Mouse (Mus musculus) hindbrain, embryonic 12.5 days (tissue): ENCODE results near the gene Padi6. TPM values are rescaled to one million over a fixed set of nuclear protein-coding genes. Genes with fewer than 3 reads are reported as not detected.

Source experiments
- ATAC-seq: fragments of 200-750 bp; cut with Nextera tagmentation; 2 replicates; pipeline ENCODE4 v1.8.0; 2017; ENCODE audit warnings: moderate TSS enrichment; ENCODE audit not compliant: low FRiP score
- H3K27ac ChIP-seq: fragments of 300-500 bp; sonication (generic); 2 replicates; pipeline ENCODE4 v1.5.1; 2016; ENCODE audit warnings: mild to moderate bottlenecking
- H3K27me3 ChIP-seq: fragments of 300-500 bp; sonication (generic); 2 replicates; pipeline ENCODE4 v1.6.1; 2016; ENCODE audit warnings: mild to moderate bottlenecking
- H3K36me3 ChIP-seq: fragments of 300-500 bp; sonication (generic); 2 replicates; pipeline ENCODE4 v1.6.1; 2016; ENCODE audit warnings: mild to moderate bottlenecking
- H3K4me1 ChIP-seq: fragments of 300-500 bp; sonication (generic); 2 replicates; pipeline ENCODE4 v1.6.1; 2016
- H3K4me2 ChIP-seq: fragments of 300-500 bp; sonication (generic); replicated peaks from 2 replicates; pipeline ENCODE4 v1.6.1; 2016; ENCODE audit warnings: mild to moderate bottlenecking
- H3K4me3 ChIP-seq: fragments of 300-500 bp; sonication (generic); 2 replicates; pipeline ENCODE4 v1.5.1; 2016; ENCODE audit warnings: mild to moderate bottlenecking
- H3K9ac ChIP-seq: fragments of 300-500 bp; sonication (generic); 2 replicates; pipeline ENCODE4 v1.6.1; 2016; ENCODE audit warnings: mild to moderate bottlenecking, moderate library complexity
- H3K9me3 ChIP-seq: fragments of 300-500 bp; sonication (generic); replicated peaks from 2 replicates; pipeline ENCODE4 v1.6.1; 2016; ENCODE audit warnings: mild to moderate bottlenecking
- WGBS: fragments of 180-500 bp; shearing (Covaris S2); methylation state at CpG from one replicate; pipeline ENCODE4 v1.1.7; 2016; 5-methylcytosine and 5-hydroxymethylcytosine counted together
- polyA plus RNA-seq: library from polyadenylated mRNA; unstranded; fragments of >200 nt; fragmentation: Nextera tagmentation; extraction: Ambion mirVana; gene quantifications from 2 replicates; pipeline ENCODE4 v1.2.1, GENCODE M21; 2016

Padi6 gene
- polyA plus RNA-seq, 1 experiment from 2014 or later = 0.09 TPM

GRCm38 (mm10) chr4:140718436-140718835 lies 24.0 kb downstream of the Padi6 start:
- H3K27me3 ChIP-seq = no peaks in the 10 kb centered on the region
- peaks cover 12% of the 10 kb centered on the region for H3K4me1 ChIP-seq
- no peak overlapping the region for H3K9ac ChIP-seq
- H3K4me2 ChIP-seq = no peak overlapping the region
- no peak for ATAC-seq
- H3K4me3 ChIP-seq = no peak overlapping the region
- peaks cover 94% of the 10 kb centered on the region for H3K36me3 ChIP-seq
- no peaks in the 10 kb centered on the region for H3K9me3 ChIP-seq
- no peak overlapping the region for H3K27ac ChIP-seq
- 97% methylated on average over 9 of the region's 9 CpGs for WGBS

- Histone ChIP-seq H3K9me3 (no peaks in the 10 kb centered on the region), H3K27ac (no peak overlapping the region), H3K36me3 (peaks cover 95% of the 10 kb centered on the region), H3K4me1 (peaks cover 26% of the 10 kb centered on the region), H3K27me3 (no peaks in the 10 kb centered on the region), H3K4me2 (no peak overlapping the region), H3K4me3 (no peak overlapping the region), H3K9ac (no peak overlapping the region)
- 92% methylated on average over 11 of the region's 11 CpGs for WGBS
- no peak for ATAC-seq
These were observed 25.4 kb downstream of the Padi6 start for GRCm38 (mm10) chr4:140716994-140717393.

- H3K4me1 ChIP-seq = peaks cover 28% of the 10 kb centered on the region
- no peak; the same call in 1 of the 2 replicates for ATAC-seq
- 85% methylated on average over 5 of the region's 5 CpGs for WGBS
- no peaks in the 10 kb centered on the region for H3K27me3 ChIP-seq
- peaks cover 93% of the 10 kb centered on the region for H3K36me3 ChIP-seq
- no peaks in the 10 kb centered on the region for H3K9me3 ChIP-seq
- H3K4me3 ChIP-seq = no peak overlapping the region
- H3K9ac ChIP-seq = no peak overlapping the region
- no peak overlapping the region for H3K4me2 ChIP-seq
- peak overlapping the region; percentile 62 for H3K27ac ChIP-seq
These were observed 27.9 kb downstream of the Padi6 start for GRCm38 (mm10) chr4:140714586-140714985.

GRCm38 (mm10) chr4:140713480-140714365 lies 28.7 kb downstream of the Padi6 start:
- no peaks in the 10 kb centered on the region for H3K27me3 ChIP-seq

GRCm38 (mm10) chr4:140711360-140711759 lies 31.1 kb downstream of the Padi6 start:
- no peak for ATAC-seq
- H3K36me3 ChIP-seq = peaks cover 92% of the 10 kb centered on the region
- 0 out of 2 replicates have a peak overlapping the region, but pooled peaks have one; percentile 19 for H3K27ac ChIP-seq
- H3K4me3 ChIP-seq = no peak overlapping the region
- peaks cover 41% of the 10 kb centered on the region for H3K4me1 ChIP-seq
- no peak overlapping the region for H3K9ac ChIP-seq
- H3K27me3 ChIP-seq = no peaks in the 10 kb centered on the region
- no peaks in the 10 kb centered on the region for H3K9me3 ChIP-seq
- WGBS = 83% methylated on average over 5 of the region's 5 CpGs
- H3K4me2 ChIP-seq = no peak overlapping the region

More at GRCm38 (mm10) chr4:140713480-140714365, 28.7 kb downstream of the Padi6 start:
- Histone ChIP-seq H3K36me3 (peaks cover 94% of the 10 kb centered on the region), H3K4me3 (no peak overlapping the region), H3K4me1 (peaks cover 30% of the 10 kb centered on the region), H3K9me3 (no peaks in the 10 kb centered on the region), H3K9ac (no peak overlapping the region), H3K27ac (peak overlapping the region; percentile 65), H3K4me2 (no peak overlapping the region)
- peak; percentile 87 for ATAC-seq
- 44% methylated on average over 29 of the region's 29 CpGs for whole genome bisulfite sequencing

- no peak overlapping the region for H3K27ac ChIP-seq
- 79% methylated on average over 10 of the region's 10 CpGs for WGBS
- H3K27me3 ChIP-seq = no peaks in the 10 kb centered on the region
- H3K4me3 ChIP-seq = no peak overlapping the region
- H3K4me1 ChIP-seq = peaks cover 42% of the 10 kb centered on the region
- ATAC-seq = no peak
- no peak overlapping the region for H3K9ac ChIP-seq
- H3K36me3 ChIP-seq = peaks cover 92% of the 10 kb centered on the region
- no peak overlapping the region for H3K4me2 ChIP-seq
- H3K9me3 ChIP-seq = no peaks in the 10 kb centered on the region
These were observed 31.7 kb downstream of the Padi6 start for GRCm38 (mm10) chr4:140710781-140711180.

- no peaks in the 10 kb centered on the region for H3K27me3 ChIP-seq
- peaks cover 45% of the 10 kb centered on the region for H3K4me1 ChIP-seq
- H3K4me2 ChIP-seq = no peak overlapping the region
- H3K9me3 ChIP-seq = no peaks in the 10 kb centered on the region
- no peak overlapping the region for H3K27ac ChIP-seq
- 85% methylated on average over 10 of the region's 10 CpGs for WGBS
- peaks cover 86% of the 10 kb centered on the region for H3K36me3 ChIP-seq
- no peak overlapping the region for H3K4me3 ChIP-seq
- no peak overlapping the region for H3K9ac ChIP-seq
- no peak for ATAC-seq
These were observed 32.8 kb downstream of the Padi6 start for GRCm38 (mm10) chr4:140709617-140710016.

- H3K4me2 ChIP-seq = no peak overlapping the region
- no peak overlapping the region for H3K9ac ChIP-seq
- H3K27ac ChIP-seq = peak overlapping the region; percentile 44; the same call in 1 of the 2 replicates
- peaks cover 45% of the 10 kb centered on the region for H3K4me1 ChIP-seq
- WGBS = 75% methylated on average over 7 of the region's 7 CpGs
- H3K27me3 ChIP-seq = no peaks in the 10 kb centered on the region
- no peaks in the 10 kb centered on the region for H3K9me3 ChIP-seq
- H3K4me3 ChIP-seq = no peak overlapping the region
- H3K36me3 ChIP-seq = peaks cover 83% of the 10 kb centered on the region
- no peak for ATAC-seq
These were observed 33.3 kb downstream of the Padi6 start for GRCm38 (mm10) chr4:140709111-140709510.

GRCm38 (mm10) chr4:140708297-140708927 lies 34.0 kb downstream of the Padi6 start:
- no peak overlapping the region for H3K9ac ChIP-seq
- H3K9me3 ChIP-seq = no peaks in the 10 kb centered on the region
- peaks cover 80% of the 10 kb centered on the region for H3K36me3 ChIP-seq
- ATAC-seq = no peak
- no peak overlapping the region for H3K4me3 ChIP-seq
- H3K27ac ChIP-seq = peak overlapping the region; percentile 44; the same call in 1 of the 2 replicates
- H3K4me2 ChIP-seq = no peak overlapping the region
- peaks cover 45% of the 10 kb centered on the region for H3K4me1 ChIP-seq
- no peaks in the 10 kb centered on the region for H3K27me3 ChIP-seq
- 88% methylated on average over 18 of the region's 18 CpGs for WGBS

- WGBS = 90% methylated on average over 4 of the region's 4 CpGs
- Histone ChIP-seq H3K4me2 (no peak overlapping the region), H3K4me1 (peaks cover 42% of the 10 kb centered on the region), H3K4me3 (no peak overlapping the region), H3K9me3 (no peaks in the 10 kb centered on the region), H3K27me3 (no peaks in the 10 kb centered on the region), H3K9ac (no peak overlapping the region), H3K27ac (no peak overlapping the region), H3K36me3 (peaks cover 72% of the 10 kb centered on the region)
- ATAC-seq = no peak
These were observed 34.8 kb downstream of the Padi6 start for GRCm38 (mm10) chr4:140707615-140708014.

GRCm38 (mm10) chr4:140704166-140704565 lies 38.3 kb downstream of the Padi6 start:
- H3K9me3 ChIP-seq = no peaks in the 10 kb centered on the region
- WGBS = 31% methylated on average over 4 of the region's 4 CpGs
- peak overlapping the region; percentile 98 for H3K27ac ChIP-seq
- H3K27me3 ChIP-seq = peaks cover 16% of the 10 kb centered on the region
- H3K4me1 ChIP-seq = peaks cover 48% of the 10 kb centered on the region
- no peak for ATAC-seq
- H3K4me3 ChIP-seq = peak overlapping the region; percentile 82
- peaks cover 39% of the 10 kb centered on the region for H3K36me3 ChIP-seq
- H3K9ac ChIP-seq = peak overlapping the region; percentile 96
- peak overlapping the region; percentile 60 for H3K4me2 ChIP-seq

- no peak for ATAC-seq
- Histone ChIP-seq H3K9ac (peak overlapping the region; percentile 96), H3K9me3 (no peaks in the 10 kb centered on the region), H3K27ac (peak overlapping the region; percentile 98), H3K4me2 (peak overlapping the region; percentile 60), H3K36me3 (peaks cover 34% of the 10 kb centered on the region), H3K4me3 (peak overlapping the region; percentile 82), H3K4me1 (peaks cover 45% of the 10 kb centered on the region), H3K27me3 (peaks cover 21% of the 10 kb centered on the region)
- WGBS = 5% methylated on average over 8 of the region's 8 CpGs
These were observed 38.8 kb downstream of the Padi6 start for GRCm38 (mm10) chr4:140703636-140704035.
